Mouse (Mus musculus): Measurements from ENCODE around the gene Ddx31. TPM values are rescaled to one million over a fixed set of nuclear protein-coding genes. Genes with fewer than 3 reads are reported as not detected.
A peak's percentile ranks its signal among the peaks of the same experiment; 100 is the strongest.

Gene Ddx31
- polyA plus RNA-seq, 1 experiment: 0.94 TPM

- TF ChIP-seq POLR2A (IDR thresholded peaks at IDR 0.05; ENCODE audit: low read depth, low read length) (no peak), CTCF (IDR thresholded peaks at IDR 0.05; ENCODE audit: extremely low read depth, insufficient read length, insufficient replicate concordance, low read depth, low read length) (no peak)
- peak overlapping the region; percentile 84 for H3K4me3 ChIP-seq (ENCODE audit: low read depth, low read length)
- WGBS: under 1% methylated on average over 53 of the region's 53 CpGs
- peaks cover 5% of the 10 kb centered on the region for H3K36me3 ChIP-seq (ENCODE audit: control insufficient read depth, insufficient read depth, low read length)
- H3K27ac ChIP-seq (ENCODE audit: insufficient read depth, low read depth, low read length): peak overlapping the region; percentile 90; the same call in 1 of the 2 replicates
- H3K4me1 ChIP-seq (ENCODE audit: control insufficient read depth, insufficient read depth, insufficient read length, low read length): peaks cover 2% of the 10 kb centered on the region
- no peaks in the 10 kb centered on the region for H3K27me3 ChIP-seq (ENCODE audit: control insufficient read depth, insufficient read depth, low read length)
Observed at GRCm38 (mm10) chr2:28839501-28840221, 545 bp upstream of the Ddx31 start.

GRCm38 (mm10) chr2:28842042-28842441 is 1.8 kb downstream of the Ddx31 start:
- Histone ChIP-seq H3K27ac (ENCODE audit: insufficient read depth, low read depth, low read length) (no peak overlapping the region), H3K27me3 (ENCODE audit: control insufficient read depth, insufficient read depth, low read length) (no peaks in the 10 kb centered on the region), H3K4me1 (ENCODE audit: control insufficient read depth, insufficient read depth, insufficient read length, low read length) (peaks cover 2% of the 10 kb centered on the region), H3K36me3 (ENCODE audit: control insufficient read depth, insufficient read depth, low read length) (peaks cover 13% of the 10 kb centered on the region), H3K4me3 (ENCODE audit: low read depth, low read length) (no peak overlapping the region)
- WGBS: 27% methylated on average over 3 of the region's 3 CpGs
- no peak for TF ChIP-seq CTCF (IDR thresholded peaks at IDR 0.05; ENCODE audit: extremely low read depth, insufficient read length, insufficient replicate concordance, low read depth, low read length)
- no peak for TF ChIP-seq POLR2A (IDR thresholded peaks at IDR 0.05; ENCODE audit: low read depth, low read length)

- H3K27ac ChIP-seq (ENCODE audit: insufficient read depth, low read depth, low read length): no peak overlapping the region
Observed at GRCm38 (mm10) chr2:28848879-28849278, 8.7 kb downstream of the Ddx31 start.

GRCm38 (mm10) chr2:28852594-28852993 is 12.4 kb downstream of the Ddx31 start:
- peaks cover 16% of the 10 kb centered on the region for H3K36me3 ChIP-seq (ENCODE audit: control insufficient read depth, insufficient read depth, low read length)

More at GRCm38 (mm10) chr2:28848879-28849278, 8.7 kb downstream of the Ddx31 start:
- no peaks in the 10 kb centered on the region for H3K4me1 ChIP-seq (ENCODE audit: control insufficient read depth, insufficient read depth, insufficient read length, low read length)
- 60% methylated on average over 2 of the region's 2 CpGs for whole genome bisulfite sequencing
- H3K36me3 ChIP-seq (ENCODE audit: control insufficient read depth, insufficient read depth, low read length): peaks cover 25% of the 10 kb centered on the region
- TF ChIP-seq POLR2A (IDR thresholded peaks at IDR 0.05; ENCODE audit: low read depth, low read length) (no peak), CTCF (IDR thresholded peaks at IDR 0.05; ENCODE audit: extremely low read depth, insufficient read length, insufficient replicate concordance, low read depth, low read length) (no peak)
- H3K27me3 ChIP-seq (ENCODE audit: control insufficient read depth, insufficient read depth, low read length): no peaks in the 10 kb centered on the region
- no peak overlapping the region for H3K4me3 ChIP-seq (ENCODE audit: low read depth, low read length)

DNA sequence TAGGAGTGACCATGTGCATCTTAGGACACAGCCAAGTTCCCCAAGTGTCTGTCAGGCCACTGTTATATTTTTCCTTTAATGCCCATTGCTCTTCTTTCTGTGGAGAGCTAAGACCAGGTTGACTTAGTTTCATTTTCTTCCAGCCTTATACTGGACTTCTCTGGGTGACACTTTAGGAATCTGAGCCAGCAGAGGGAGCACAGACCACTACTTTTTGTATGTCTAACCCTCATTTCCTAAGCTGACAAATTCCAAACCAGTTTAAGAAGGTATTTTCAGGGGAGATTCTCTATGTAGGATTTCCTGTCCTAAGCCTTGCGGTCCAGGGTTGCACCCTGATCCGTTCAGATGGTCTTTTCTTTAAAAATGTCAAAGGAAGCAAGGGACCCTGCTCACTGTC is 15.6 kb downstream of the Ddx31 start:
- 92% methylated on average over 2 of the region's 2 CpGs for WGBS
- Histone ChIP-seq H3K4me3 (ENCODE audit: low read depth, low read length) (no peak overlapping the region), H3K27me3 (ENCODE audit: control insufficient read depth, insufficient read depth, low read length) (no peaks in the 10 kb centered on the region), H3K27ac (ENCODE audit: insufficient read depth, low read depth, low read length) (no peak overlapping the region), H3K4me1 (ENCODE audit: control insufficient read depth, insufficient read depth, insufficient read length, low read length) (no peaks in the 10 kb centered on the region; the same call in 1 of the 2 replicates), H3K36me3 (ENCODE audit: control insufficient read depth, insufficient read depth, low read length) (peaks cover 14% of the 10 kb centered on the region)
- no peak for TF ChIP-seq CTCF (IDR thresholded peaks at IDR 0.05; ENCODE audit: extremely low read depth, insufficient read length, insufficient replicate concordance, low read depth, low read length)
- no peak for TF ChIP-seq POLR2A (IDR thresholded peaks at IDR 0.05; ENCODE audit: low read depth, low read length)

More at GRCm38 (mm10) chr2:28852594-28852993, 12.4 kb downstream of the Ddx31 start:
- 64% methylated on average over 3 of the region's 3 CpGs for WGBS
- Histone ChIP-seq H3K4me3 (ENCODE audit: low read depth, low read length) (no peak overlapping the region), H3K27me3 (ENCODE audit: control insufficient read depth, insufficient read depth, low read length) (no peaks in the 10 kb centered on the region), H3K27ac (ENCODE audit: insufficient read depth, low read depth, low read length) (no peak overlapping the region), H3K4me1 (ENCODE audit: control insufficient read depth, insufficient read depth, insufficient read length, low read length) (no peaks in the 10 kb centered on the region)
- TF ChIP-seq CTCF (IDR thresholded peaks at IDR 0.05; ENCODE audit: extremely low read depth, insufficient read length, insufficient replicate concordance, low read depth, low read length): no peak
- TF ChIP-seq POLR2A (IDR thresholded peaks at IDR 0.05; ENCODE audit: low read depth, low read length): no peak

DNA sequence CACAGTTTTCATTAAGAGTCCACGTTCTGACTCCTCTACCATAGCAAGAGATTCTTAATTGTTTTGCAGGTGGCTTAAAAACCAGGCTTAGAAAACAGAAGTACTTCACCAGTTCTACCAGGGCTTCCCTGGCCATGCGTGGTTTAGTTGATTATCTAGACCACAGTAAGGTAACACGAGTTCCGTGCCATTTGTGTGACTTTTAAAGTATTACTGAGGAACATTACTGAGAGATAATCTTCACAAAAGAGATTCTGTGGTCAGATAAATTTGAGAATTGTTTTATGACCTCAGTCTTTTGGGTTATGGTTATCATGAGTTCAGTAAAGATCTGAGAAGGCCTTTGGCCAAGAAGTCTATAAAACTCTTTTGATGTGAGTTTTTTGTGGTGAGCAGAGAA is 19.1 kb downstream of the Ddx31 start:
- H3K4me1 ChIP-seq (ENCODE audit: control insufficient read depth, insufficient read depth, insufficient read length, low read length): no peaks in the 10 kb centered on the region; the same call in 1 of the 2 replicates
- H3K27me3 ChIP-seq (ENCODE audit: control insufficient read depth, insufficient read depth, low read length): no peaks in the 10 kb centered on the region
- H3K27ac ChIP-seq (ENCODE audit: insufficient read depth, low read depth, low read length): no peak overlapping the region
- 47% methylated on average over 4 of the region's 4 CpGs for WGBS
- no peak for TF ChIP-seq POLR2A (IDR thresholded peaks at IDR 0.05; ENCODE audit: low read depth, low read length)
- no peak for TF ChIP-seq CTCF (IDR thresholded peaks at IDR 0.05; ENCODE audit: extremely low read depth, insufficient read length, insufficient replicate concordance, low read depth, low read length)
- H3K36me3 ChIP-seq (ENCODE audit: control insufficient read depth, insufficient read depth, low read length): peaks cover 16% of the 10 kb centered on the region
- H3K4me3 ChIP-seq (ENCODE audit: low read depth, low read length): no peak overlapping the region

- H3K4me3 ChIP-seq (ENCODE audit: low read depth, low read length): no peak overlapping the region
- no peak overlapping the region for H3K27ac ChIP-seq (ENCODE audit: insufficient read depth, low read depth, low read length)
- peaks cover 16% of the 10 kb centered on the region for H3K36me3 ChIP-seq (ENCODE audit: control insufficient read depth, insufficient read depth, low read length)
- no peak for TF ChIP-seq POLR2A (IDR thresholded peaks at IDR 0.05; ENCODE audit: low read depth, low read length)
- no peak for TF ChIP-seq CTCF (IDR thresholded peaks at IDR 0.05; ENCODE audit: extremely low read depth, insufficient read length, insufficient replicate concordance, low read depth, low read length)
- WGBS: 96% methylated on average over 8 of the region's 8 CpGs
- no peaks in the 10 kb centered on the region; the same call in 1 of the 2 replicates for H3K4me1 ChIP-seq (ENCODE audit: control insufficient read depth, insufficient read depth, insufficient read length, low read length)
- H3K27me3 ChIP-seq (ENCODE audit: control insufficient read depth, insufficient read depth, low read length): no peaks in the 10 kb centered on the region
Observed at GRCm38 (mm10) chr2:28860678-28861423, 20.6 kb downstream of the Ddx31 start.
